Mouse (Mus musculus): ENCODE measurements at regions not wholly inside any gene's neighbourhood (a gene's known extent, or its start where the extent isn't known, plus 50 kb on each side); places are given as distances from the start of the nearest gene placed in this dataset.

DNA sequence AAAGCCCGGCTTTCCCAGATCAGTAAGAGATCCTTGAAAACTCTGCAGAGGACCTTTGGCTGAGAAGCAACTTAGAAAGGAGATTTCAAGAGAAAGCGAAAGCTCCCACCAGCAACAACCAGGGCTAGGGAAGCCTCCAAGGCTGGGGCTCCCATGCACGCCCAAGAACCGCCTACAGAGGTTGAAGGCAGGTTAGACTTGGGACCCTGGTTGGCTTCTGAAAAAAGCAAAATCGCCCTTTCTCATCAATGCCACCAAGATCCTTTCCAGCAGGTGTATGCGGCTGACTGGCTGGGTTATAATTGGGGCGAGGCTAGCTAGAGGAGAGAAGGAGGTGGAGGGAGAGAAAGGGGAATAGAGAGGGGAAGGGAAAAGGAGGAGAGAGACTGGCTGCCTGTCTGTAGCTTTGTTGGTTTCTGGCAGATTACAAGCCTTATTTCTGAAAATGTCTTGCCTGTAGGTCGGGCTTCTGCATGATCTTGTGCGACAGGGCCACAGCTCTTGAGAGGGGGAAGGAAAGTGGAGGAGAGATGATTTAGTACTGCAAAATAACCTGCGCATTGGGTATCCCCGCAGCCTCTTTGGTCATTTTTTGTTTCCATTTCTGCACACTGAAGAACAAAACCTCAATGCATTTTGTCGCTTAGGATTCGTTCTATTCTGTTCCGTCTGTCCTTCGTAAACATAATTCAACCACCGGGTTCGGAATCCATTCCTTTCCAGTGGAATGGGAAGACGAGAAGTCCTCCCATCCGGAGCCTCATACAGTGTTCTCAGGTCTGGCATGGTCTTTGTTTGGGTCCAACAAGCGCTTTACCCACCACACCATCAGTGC lies 317.5 kb downstream of the Parp8 start:
- H3K4me1 ChIP-seq (replicated peaks): peaks cover 4% of the 10 kb centered on the region; the same call in 1 of the 2 replicates
- WGBS: 11% methylated on average over 20 of the region's 20 CpGs
- ATAC-seq: no peak
- 0 out of 2 replicates have a peak overlapping the region, but pooled peaks have one; percentile 16 for H3K4me2 ChIP-seq (replicated peaks)
- no peak overlapping the region for H3K9ac ChIP-seq
- H3K4me3 ChIP-seq (replicated peaks): no peak overlapping the region
- peaks cover 33% of the 10 kb centered on the region for H3K27me3 ChIP-seq (replicated peaks)
- H3K36me3 ChIP-seq: no peaks in the 10 kb centered on the region
- H3K27ac ChIP-seq: no peak overlapping the region
- H3K9me3 ChIP-seq: no peaks in the 10 kb centered on the region

- Histone ChIP-seq H3K27me3 (replicated peaks) (peaks cover 33% of the 10 kb centered on the region), H3K9me3 (no peaks in the 10 kb centered on the region), H3K36me3 (no peaks in the 10 kb centered on the region), H3K27ac (no peak overlapping the region), H3K4me1 (replicated peaks) (0 out of 2 replicates have a peak, but pooled peaks cover 4% of the 10 kb centered on the region), H3K4me3 (replicated peaks) (no peak overlapping the region), H3K9ac (no peak overlapping the region), H3K4me2 (replicated peaks) (no peak overlapping the region)
- ATAC-seq: no peak
- 13% methylated on average over 18 of the region's 18 CpGs for WGBS
Measured at GRCm38 (mm10) chr13:116706401-116707330, 318.7 kb downstream of the Parp8 start.

- H3K9me3 ChIP-seq: no peaks in the 10 kb centered on the region
- H3K4me1 ChIP-seq (replicated peaks): 0 out of 2 replicates have a peak, but pooled peaks cover 4% of the 10 kb centered on the region
- H3K36me3 ChIP-seq: no peaks in the 10 kb centered on the region
- WGBS: 1% methylated on average over 39 of the region's 39 CpGs
- ATAC-seq: peak; percentile 76
- H3K27ac ChIP-seq: no peak overlapping the region
- H3K9ac ChIP-seq: no peak overlapping the region
- peak overlapping the region; percentile 56 for H3K4me2 ChIP-seq (replicated peaks)
- peak overlapping the region; percentile 19 for H3K4me3 ChIP-seq (replicated peaks)
- peaks cover 33% of the 10 kb centered on the region for H3K27me3 ChIP-seq (replicated peaks)
Measured at GRCm38 (mm10) chr13:116705611-116706386, 319.5 kb downstream of the Parp8 start.

DNA sequence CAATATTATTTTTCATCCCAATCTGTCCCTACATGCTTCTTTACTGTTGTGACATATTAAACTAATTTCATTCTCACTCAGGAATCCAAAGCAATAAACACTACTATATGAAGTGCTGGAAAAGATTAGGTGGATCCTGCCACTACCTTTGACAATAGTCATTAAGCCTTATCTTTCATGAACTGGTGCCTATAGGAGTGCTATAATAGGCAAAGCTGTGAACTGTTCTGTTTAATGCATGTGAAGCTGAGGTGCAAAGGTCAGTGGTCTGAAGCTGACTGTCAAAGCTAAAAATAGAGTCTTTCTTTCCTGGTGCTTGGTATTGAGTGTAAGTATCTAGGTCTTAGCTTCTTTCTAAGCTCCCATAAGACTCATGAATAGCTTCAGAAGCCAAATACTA lies 336.6 kb downstream of the Parp8 start:
- Histone ChIP-seq H3K27me3 (replicated peaks) (no peaks in the 10 kb centered on the region), H3K4me2 (replicated peaks) (no peak overlapping the region)
- ATAC-seq: peak; percentile 92

More for the DNA sequence above, 336.6 kb downstream of the Parp8 start:
- H3K4me3 ChIP-seq (replicated peaks): no peak overlapping the region
- H3K27ac ChIP-seq: no peak overlapping the region
- H3K36me3 ChIP-seq: no peaks in the 10 kb centered on the region
- no peaks in the 10 kb centered on the region for H3K4me1 ChIP-seq (replicated peaks)
- no peaks in the 10 kb centered on the region for H3K9me3 ChIP-seq
- H3K9ac ChIP-seq: no peak overlapping the region
